Comparison of ENCODE assay signal across 10 mouse cellular contexts in genomic region chr13:52046020-52046419, GRCm38 (mm10).
DNase-seq lines count a peak whose midpoint lies in the region; ATAC-seq lines count a peak whose summit lies in the region.
"Had no signal": no experiment of that assay in that cellular context is flagged by ENCODE, and none has a peak within 500 bp of the region (broad histone marks: within the 10 kb centered on the region; RNA-seq: fewer than 3 reads in every experiment).

No protein-coding gene starts in this region.

- H3K27ac ChIP-seq in hindbrain, embryonic 14.5 days, result 0 out of 2 replicates have a peak overlapping the region, but pooled peaks have one; percentile 1
- no peak overlapping the region for H3K27ac ChIP-seq in hindbrain, embryonic 11.5 days (ENCODE audit: low read depth, low read length)
- H3K27ac ChIP-seq in forebrain, embryonic 16.5 days (ENCODE audit: low read length), result no peak overlapping the region; the same call in 1 of the 2 replicates
- peak overlapping the region; percentile 62 for H3K27ac ChIP-seq in heart, embryonic 15.5 days
- H3K27ac ChIP-seq in midbrain, embryonic 10.5 days (replicated peaks), result 0 out of 2 replicates have a peak overlapping the region, but pooled peaks have one; percentile 13
- H3K27ac ChIP-seq in embryonic facial prominence, embryonic 10.5 days (replicated peaks), result no peak overlapping the region; the same call in 1 of the 2 replicates
- H3K27ac ChIP-seq: liver, embryonic 13.5 days had no signal

- no peak overlapping the region for H3K4me3 ChIP-seq in hindbrain, embryonic 14.5 days (replicated peaks; ENCODE audit: low read length)
- no peak overlapping the region for H3K4me3 ChIP-seq in hindbrain, embryonic 11.5 days (ENCODE audit: low read depth, low read length)
- no peak overlapping the region for H3K4me3 ChIP-seq in forebrain, embryonic 16.5 days (replicated peaks; ENCODE audit: low read length)
- 0 out of 2 replicates have a peak overlapping the region, but pooled peaks have one; percentile 10 for H3K4me3 ChIP-seq in heart, embryonic 15.5 days
- H3K4me3 ChIP-seq in midbrain, embryonic 10.5 days, result no peak overlapping the region
- no peak overlapping the region for H3K4me3 ChIP-seq in embryonic facial prominence, embryonic 10.5 days
- H3K4me3 ChIP-seq: liver, embryonic 13.5 days had no signal

- ATAC-seq in hindbrain, embryonic 14.5 days (ENCODE audit: low FRiP score), result no peak
- ATAC-seq in hindbrain, embryonic 11.5 days (ENCODE audit: low FRiP score), result no peak
- ATAC-seq in forebrain, embryonic 16.5 days, result 0 out of 2 replicates have a peak, but pooled peaks have one; percentile 37
- ATAC-seq in heart, embryonic 15.5 days (replicated peaks; ENCODE audit: insufficient number of reproducible peaks, insufficient read depth, low FRiP score, low read depth), result peak; percentile 78
- no peak for ATAC-seq in monocyte, adult 5-6 weeks (replicated peaks; ENCODE audit: insufficient number of reproducible peaks, low FRiP score, low TSS enrichment, poor library complexity, severe bottlenecking)

- H3K9me3 ChIP-seq in hindbrain, embryonic 14.5 days (ENCODE audit: control insufficient read depth, low read length), result no peaks in the 10 kb centered on the region
- H3K9me3 ChIP-seq in hindbrain, embryonic 11.5 days (ENCODE audit: control insufficient read depth, low read length), result no peaks in the 10 kb centered on the region
- H3K9me3 ChIP-seq in forebrain, embryonic 16.5 days (ENCODE audit: control insufficient read depth, low read length), result no peaks in the 10 kb centered on the region
- no peaks in the 10 kb centered on the region for H3K9me3 ChIP-seq in heart, embryonic 15.5 days (replicated peaks)
- H3K9me3 ChIP-seq in midbrain, embryonic 10.5 days (replicated peaks), result peaks cover 7% of the 10 kb centered on the region; the same call in 1 of the 2 replicates
- peaks cover 4% of the 10 kb centered on the region; the same call in 1 of the 2 replicates for H3K9me3 ChIP-seq in embryonic facial prominence, embryonic 10.5 days
- H3K9me3 ChIP-seq: liver, embryonic 13.5 days had no signal

- no peak overlapping the region for H3K4me2 ChIP-seq in hindbrain, embryonic 14.5 days (replicated peaks)
- H3K4me2 ChIP-seq in hindbrain, embryonic 11.5 days (replicated peaks; ENCODE audit: low read depth, low read length), result no peak overlapping the region
- H3K4me2 ChIP-seq in forebrain, embryonic 16.5 days (ENCODE audit: low read length), result no peak overlapping the region
- peak overlapping the region; percentile 45 for H3K4me2 ChIP-seq in heart, embryonic 15.5 days
- H3K4me2 ChIP-seq: liver, embryonic 13.5 days had no signal

- no peak for DNase-seq in hindbrain, embryonic 14.5 days (ENCODE audit: low spot score)
- DNase-seq in hindbrain, embryonic 11.5 days (ENCODE audit: low spot score), result no peak
- DNase-seq in midbrain, embryonic 10.5 days (ENCODE audit: low spot score), result no peak
- DNase-seq in embryonic facial prominence, embryonic 10.5 days (ENCODE audit: low spot score), result no peak
- DNase-seq in gastrocnemius, adult 18-20 months (ENCODE audit: low spot score), result no peak
- DNase-seq: kidney, adult 8-10 months; liver, embryonic 13.5 days had no signal

- H3K27me3 ChIP-seq in hindbrain, embryonic 14.5 days (ENCODE audit: control insufficient read depth, insufficient read depth, low read length), result no peaks in the 10 kb centered on the region
- no peaks in the 10 kb centered on the region for H3K27me3 ChIP-seq in hindbrain, embryonic 11.5 days (ENCODE audit: control insufficient read depth, insufficient read depth, low read length)
- no peaks in the 10 kb centered on the region for H3K27me3 ChIP-seq in forebrain, embryonic 16.5 days (replicated peaks; ENCODE audit: control insufficient read depth, insufficient read depth, low read length)
- H3K27me3 ChIP-seq in heart, embryonic 15.5 days, result no peaks in the 10 kb centered on the region
- no peaks in the 10 kb centered on the region for H3K27me3 ChIP-seq in midbrain, embryonic 10.5 days (ENCODE audit: low read depth, poor library complexity, severe bottlenecking)
- H3K27me3 ChIP-seq in embryonic facial prominence, embryonic 10.5 days (replicated peaks; ENCODE audit: low read depth, poor library complexity, severe bottlenecking), result no peaks in the 10 kb centered on the region
- H3K27me3 ChIP-seq: liver, embryonic 13.5 days had no signal

- H3K4me1 ChIP-seq in hindbrain, embryonic 14.5 days (replicated peaks; ENCODE audit: control insufficient read depth, insufficient read depth, low read length), result peaks cover 10% of the 10 kb centered on the region
- H3K4me1 ChIP-seq in hindbrain, embryonic 11.5 days (replicated peaks; ENCODE audit: control insufficient read depth, insufficient read depth, low read length), result no peaks in the 10 kb centered on the region; the same call in 1 of the 2 replicates
- H3K4me1 ChIP-seq in forebrain, embryonic 16.5 days (replicated peaks; ENCODE audit: control insufficient read depth, insufficient read depth, low read length), result peaks cover 33% of the 10 kb centered on the region
- H3K4me1 ChIP-seq in heart, embryonic 15.5 days (replicated peaks), result peaks cover 41% of the 10 kb centered on the region
- peaks cover 39% of the 10 kb centered on the region for H3K4me1 ChIP-seq in midbrain, embryonic 10.5 days
- peaks cover 29% of the 10 kb centered on the region for H3K4me1 ChIP-seq in embryonic facial prominence, embryonic 10.5 days

- WGBS in hindbrain, embryonic 14.5 days, result 50% methylated on average over 5 of the region's 5 CpGs
- 65% methylated on average over 5 of the region's 5 CpGs for WGBS in hindbrain, embryonic 11.5 days
- WGBS in forebrain, embryonic 16.5 days, result 59% methylated on average over 5 of the region's 5 CpGs
- WGBS in heart, embryonic 15.5 days, result 24% methylated on average over 5 of the region's 5 CpGs
- 78% methylated on average over 5 of the region's 5 CpGs for WGBS in midbrain, embryonic 10.5 days
- whole genome bisulfite sequencing in embryonic facial prominence, embryonic 10.5 days, result 73% methylated on average over 5 of the region's 5 CpGs

- H3K9ac ChIP-seq in hindbrain, embryonic 14.5 days, result no peak overlapping the region
- H3K9ac ChIP-seq in hindbrain, embryonic 11.5 days (ENCODE audit: low read depth, low read length), result no peak overlapping the region
- H3K9ac ChIP-seq in forebrain, embryonic 16.5 days (replicated peaks; ENCODE audit: low read depth, low read length), result no peak overlapping the region
- H3K9ac ChIP-seq in heart, embryonic 15.5 days, result no peak overlapping the region
- H3K9ac ChIP-seq: liver, embryonic 13.5 days had no signal

- no peaks in the 10 kb centered on the region for H3K36me3 ChIP-seq in hindbrain, embryonic 14.5 days (replicated peaks; ENCODE audit: control insufficient read depth, insufficient read depth)
- no peaks in the 10 kb centered on the region for H3K36me3 ChIP-seq in hindbrain, embryonic 11.5 days (ENCODE audit: control insufficient read depth, insufficient read depth, low read length)
- no peaks in the 10 kb centered on the region for H3K36me3 ChIP-seq in forebrain, embryonic 16.5 days (ENCODE audit: control insufficient read depth, insufficient read depth)
- H3K36me3 ChIP-seq in heart, embryonic 15.5 days, result no peaks in the 10 kb centered on the region
- no peaks in the 10 kb centered on the region for H3K36me3 ChIP-seq in midbrain, embryonic 10.5 days
- H3K36me3 ChIP-seq in embryonic facial prominence, embryonic 10.5 days (replicated peaks), result no peaks in the 10 kb centered on the region
- H3K36me3 ChIP-seq: liver, embryonic 13.5 days had no signal

Comparison
In these comparisons a context has a peak if more than half of its experiments do, and no peak if none do; other contexts are left out.
1. H3K27ac ChIP-seq: peak in hindbrain, embryonic 14.5 days (single experiment), heart, embryonic 15.5 days (single experiment) and midbrain, embryonic 10.5 days (single experiment); none in hindbrain, embryonic 11.5 days (single experiment), forebrain, embryonic 16.5 days (single experiment) and embryonic facial prominence, embryonic 10.5 days (single experiment).
2. ATAC-seq: peak in forebrain, embryonic 16.5 days (single experiment) and heart, embryonic 15.5 days (single experiment); none in hindbrain, embryonic 14.5 days (single experiment), hindbrain, embryonic 11.5 days (single experiment) and monocyte, adult 5-6 weeks (single experiment).